Mouse (Mus musculus) ES-E14 (cell line): ENCODE measurements at regions not wholly inside any gene's neighbourhood (a gene's known extent, or its start where the extent isn't known, plus 50 kb on each side); places are given as distances from the start of the nearest gene placed in this dataset.

Source experiments
- CHD2 ChIP-seq: IDR thresholded peaks from 2 replicates; pipeline ENCODE4 v1.6.1; 2014; ENCODE audit warnings: mild to moderate bottlenecking, low read depth, low read length, inconsistent platforms
- ZC3H11A ChIP-seq: IDR thresholded peaks from 2 replicates; pipeline ENCODE4 v1.6.1; 2012; ENCODE audit warnings: low read depth, mild to moderate bottlenecking, inconsistent platforms, low read length, borderline replicate concordance

DNA sequence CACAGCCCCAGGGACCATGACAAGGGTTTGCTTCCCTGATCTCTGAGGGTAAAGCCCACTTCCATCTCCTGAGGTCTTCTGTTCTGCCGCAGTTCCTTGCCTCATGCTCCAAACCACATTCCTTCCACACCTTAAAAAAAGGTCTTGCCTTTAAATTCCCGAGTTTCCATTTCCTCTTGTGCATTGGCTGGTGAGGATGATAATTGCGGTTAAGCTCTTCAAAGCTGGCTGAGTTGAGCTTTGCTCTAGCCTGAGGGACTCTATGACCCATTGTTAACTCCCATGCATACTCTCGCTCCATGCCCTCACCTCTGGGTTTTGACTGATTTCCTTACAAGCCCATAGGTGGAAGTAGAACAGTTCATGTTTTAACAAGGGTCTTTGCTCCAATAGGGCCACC, 112.9 kb downstream of the Gm10260 start:
- TF ChIP-seq CHD2 (no peak), ZC3H11A (no peak)
